8 mouse cellular contexts compared by ENCODE assay signal in the genomic region with DNA sequence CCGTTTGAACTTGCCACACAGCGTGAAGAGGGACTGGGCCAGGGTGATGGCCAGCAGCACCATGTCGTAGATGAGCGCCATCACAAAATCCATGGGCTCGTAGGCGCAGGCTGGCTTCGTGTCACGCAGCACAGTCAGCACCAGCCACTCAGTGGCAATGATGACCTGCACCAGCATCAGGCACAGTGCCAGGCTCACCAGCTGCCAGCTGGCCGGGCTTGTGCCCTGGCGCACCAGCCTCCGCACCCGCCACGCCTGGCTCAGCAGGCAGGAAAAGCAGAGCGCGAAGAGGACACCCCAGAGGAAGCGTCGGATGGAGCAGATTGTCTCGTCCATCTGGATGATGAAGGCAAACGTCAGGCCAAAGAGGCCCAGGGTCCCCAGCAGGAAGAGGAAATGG. TPM values are rescaled to one million over a fixed set of nuclear protein-coding genes. Genes with fewer than 3 reads are reported as not detected.
DNase-seq lines count a peak whose midpoint lies in the region; ATAC-seq and TF ChIP-seq lines count a peak whose summit lies in the region.

No protein-coding gene starts in this region.

- H3K36me3 ChIP-seq in forebrain, embryonic 13.5 days (ENCODE audit: poor library complexity, severe bottlenecking), result peaks cover 49% of the 10 kb centered on the region
- peaks cover 2% of the 10 kb centered on the region; the same call in 1 of the 2 replicates for H3K36me3 ChIP-seq in forebrain, embryonic 11.5 days (ENCODE audit: control insufficient read depth, insufficient read depth, low read length)
- H3K36me3 ChIP-seq in forebrain, postnatal 0 days (ENCODE audit: insufficient read depth), result no peaks in the 10 kb centered on the region; the same call in 1 of the 2 replicates

- no peak for TF ChIP-seq POLR2A in olfactory bulb, adult 2 months (IDR thresholded peaks at IDR 0.05; ENCODE audit: insufficient read depth, low read depth, low read length)

- no peak overlapping the region for H3K4me3 ChIP-seq in forebrain, embryonic 13.5 days
- H3K4me3 ChIP-seq in forebrain, embryonic 11.5 days (ENCODE audit: low read depth, low read length), result no peak overlapping the region
- no peak overlapping the region for H3K4me3 ChIP-seq in forebrain, postnatal 0 days (ENCODE audit: low read depth, low read length)
- H3K4me3 ChIP-seq in olfactory bulb, adult 2 months (ENCODE audit: insufficient read depth, low read depth, low read length), result no peak overlapping the region

- ATAC-seq in forebrain, embryonic 13.5 days, result peak; percentile 31; the same call in 1 of the 2 replicates
- ATAC-seq in forebrain, embryonic 11.5 days (replicated peaks; ENCODE audit: low FRiP score), result no peak
- ATAC-seq in forebrain, postnatal 0 days, result peak; percentile 70

- no peak for TF ChIP-seq CTCF in forebrain, postnatal 0 days (IDR thresholded peaks at IDR 0.05; ENCODE audit: low read depth)
- no peak; the same call in 1 of the 2 replicates for TF ChIP-seq CTCF in olfactory bulb, adult 2 months (IDR thresholded peaks at IDR 0.05; ENCODE audit: insufficient read depth, low read depth, low read length)

- 87% methylated on average over 19 of the region's 19 CpGs for WGBS in forebrain, embryonic 13.5 days
- 94% methylated on average over 19 of the region's 19 CpGs for WGBS in forebrain, embryonic 11.5 days
- 55% methylated on average over 19 of the region's 19 CpGs for WGBS in forebrain, postnatal 0 days
- 27% methylated on average over 19 of the region's 19 CpGs for WGBS in olfactory bulb, adult 2 months

- peak overlapping the region; percentile 14 for H3K27ac ChIP-seq in forebrain, embryonic 13.5 days
- H3K27ac ChIP-seq in forebrain, embryonic 11.5 days (ENCODE audit: low read depth, low read length), result no peak overlapping the region
- no peak overlapping the region for H3K27ac ChIP-seq in forebrain, postnatal 0 days (ENCODE audit: low read depth, low read length)
- H3K27ac ChIP-seq in olfactory bulb, adult 2 months (ENCODE audit: insufficient read depth, low read depth, low read length), result peak overlapping the region; percentile 85

- H3K4me2 ChIP-seq in forebrain, embryonic 13.5 days, result no peak overlapping the region
- no peak overlapping the region for H3K4me2 ChIP-seq in forebrain, embryonic 11.5 days (ENCODE audit: low read depth, low read length, severe bottlenecking)
- H3K4me2 ChIP-seq in forebrain, postnatal 0 days (ENCODE audit: low read depth), result no peak overlapping the region

- no peaks in the 10 kb centered on the region for H3K27me3 ChIP-seq in forebrain, embryonic 13.5 days
- H3K27me3 ChIP-seq in forebrain, embryonic 11.5 days (ENCODE audit: control insufficient read depth, insufficient read depth, low read length), result no peaks in the 10 kb centered on the region
- H3K27me3 ChIP-seq in forebrain, postnatal 0 days (ENCODE audit: insufficient read depth, low read length), result no peaks in the 10 kb centered on the region

- H3K9ac ChIP-seq in forebrain, embryonic 13.5 days, result no peak overlapping the region
- H3K9ac ChIP-seq in forebrain, embryonic 11.5 days (ENCODE audit: low read length), result no peak overlapping the region
- H3K9ac ChIP-seq in forebrain, postnatal 0 days, result no peak overlapping the region

- H3K9me3 ChIP-seq in forebrain, embryonic 13.5 days (replicated peaks), result no peaks in the 10 kb centered on the region
- H3K9me3 ChIP-seq in forebrain, embryonic 11.5 days (ENCODE audit: control insufficient read depth, low read length), result no peaks in the 10 kb centered on the region
- no peaks in the 10 kb centered on the region for H3K9me3 ChIP-seq in forebrain, postnatal 0 days (ENCODE audit: low read length)

- peaks cover 34% of the 10 kb centered on the region for H3K4me1 ChIP-seq in forebrain, embryonic 13.5 days
- H3K4me1 ChIP-seq in forebrain, embryonic 11.5 days (replicated peaks; ENCODE audit: control insufficient read depth, insufficient read depth, low read length), result 0 out of 2 replicates have a peak, but pooled peaks cover 2% of the 10 kb centered on the region
- no peaks in the 10 kb centered on the region for H3K4me1 ChIP-seq in forebrain, postnatal 0 days (ENCODE audit: insufficient read depth)
- peaks cover 60% of the 10 kb centered on the region for H3K4me1 ChIP-seq in olfactory bulb, adult 2 months (ENCODE audit: control insufficient read depth, insufficient read depth, low read length)

- no peak for DNase-seq in forebrain, embryonic 11.5 days (ENCODE audit: low spot score)
- DNase-seq in adrenal gland, adult 2 months, result peak; percentile 93
- peak; percentile 62 for DNase-seq in forebrain, postnatal 0 days
- peak; percentile 87 for DNase-seq in layer of hippocampus, adult 11-12 months (ENCODE audit: low spot score)
- no peak for DNase-seq in urinary bladder, postnatal 10 days (ENCODE audit: low spot score)
- no peak for DNase-seq in urinary bladder, postnatal 4 days (ENCODE audit: low spot score in 2 of 2)

RNA-seq across cellular contexts. Expression of a gene that starts 11.1 kb away (rescaled TPM):
- polyA plus RNA-seq in forebrain, embryonic 13.5 days (2015; fragmentation: Nextera tagmentation; extraction: Ambion mirVana), result 8.4 and 9.7 TPM in 2 replicates
- 18.1 and 19.8 TPM in 2 replicates for polyA plus RNA-seq in forebrain, embryonic 11.5 days (2014; fragmentation: Nextera tagmentation; extraction: Ambion mirVana)
- total RNA-seq in adrenal gland, adult 2 months (2021), result 100 to 1,000 TPM; 117 to 125 TPM
- polyA plus RNA-seq in adrenal gland, adult 2 months (2012; rRNA removed), result 130 and 137 TPM in 2 replicates
- total RNA-seq in forebrain, postnatal 0 days (2014; rRNA removed), result 18.7 and 34.0 TPM in 2 replicates
- 6.7 and 6.9 TPM in 2 replicates for polyA plus RNA-seq in forebrain, postnatal 0 days (2015; fragmentation: Nextera tagmentation; extraction: Ambion mirVana)
- not detected in 2 replicates for polyA plus RNA-seq in olfactory bulb, adult 2 months (2012; ENCODE audit: insufficient read depth, insufficient read length, low replicate concordance, missing spikeins)

Comparison
In these comparisons a context has a peak if more than half of its experiments do, and no peak if none do; other contexts are left out.
1. H3K27ac ChIP-seq: peak in forebrain, embryonic 13.5 days (single experiment) and olfactory bulb, adult 2 months (single experiment); none in forebrain, embryonic 11.5 days (single experiment) and forebrain, postnatal 0 days (single experiment).
2. DNase-seq: peak in adrenal gland, adult 2 months (single experiment), forebrain, postnatal 0 days (single experiment) and layer of hippocampus, adult 11-12 months (single experiment); none in forebrain, embryonic 11.5 days (single experiment), urinary bladder, postnatal 10 days (single experiment) and urinary bladder, postnatal 4 days (0 of 2).